Mouse (Mus musculus): Measurements from ENCODE around the gene Myo3b.

Myo3b gene

GRCm38 (mm10) chr2:70369421-70369820 is 330.5 kb downstream of the Myo3b start:
- DNase-seq, result peak; percentile 59 to 72

- no peak for DNase-seq
Measured at GRCm38 (mm10) chr2:70379341-70379740, 340.4 kb downstream of the Myo3b start.

GRCm38 (mm10) chr2:70379939-70380338 is 341.0 kb downstream of the Myo3b start:
- no peak for DNase-seq

GRCm38 (mm10) chr2:70388645-70389044 is 349.7 kb downstream of the Myo3b start:
- no peak for DNase-seq

- DNase-seq, result no peak
Measured at GRCm38 (mm10) chr2:70389162-70389561, 350.2 kb downstream of the Myo3b start.

GRCm38 (mm10) chr2:70397734-70398276 is 358.9 kb downstream of the Myo3b start:
- DNase-seq, result no peak

GRCm38 (mm10) chr2:70399441-70400115 is 360.7 kb downstream of the Myo3b start:
- DNase-seq, result no peak

GRCm38 (mm10) chr2:70400321-70400720 is 361.4 kb downstream of the Myo3b start:
- no peak for DNase-seq

- DNase-seq, result no peak
Measured at GRCm38 (mm10) chr2:70404301-70404700, 365.4 kb downstream of the Myo3b start.

GRCm38 (mm10) chr2:70406846-70407245 is 367.9 kb downstream of the Myo3b start:
- DNase-seq, result no peak

- DNase-seq, result peak; percentile 26 to 56
Measured at GRCm38 (mm10) chr2:70407729-70408128, 368.8 kb downstream of the Myo3b start.

GRCm38 (mm10) chr2:70410298-70410885 is 371.5 kb downstream of the Myo3b start:
- DNase-seq, result peak; percentile 86 to 92

- no peak for DNase-seq
Measured at GRCm38 (mm10) chr2:70412315-70412714, 373.4 kb downstream of the Myo3b start.

GRCm38 (mm10) chr2:70414386-70414785 is 375.5 kb downstream of the Myo3b start:
- no peak for DNase-seq

- DNase-seq, result no peak
Measured at GRCm38 (mm10) chr2:70415521-70415920, 376.6 kb downstream of the Myo3b start.

GRCm38 (mm10) chr2:70419336-70419735 is 380.4 kb downstream of the Myo3b start:
- peak; percentile 25 to 39 for DNase-seq

GRCm38 (mm10) chr2:70421144-70421874 is 382.4 kb downstream of the Myo3b start:
- DNase-seq, result no peak

- no peak for DNase-seq
Measured at GRCm38 (mm10) chr2:70425611-70426010, 386.7 kb downstream of the Myo3b start.

GRCm38 (mm10) chr2:70443035-70443434 is 404.1 kb downstream of the Myo3b start:
- DNase-seq, result peak; percentile 76 to 82

- peak; percentile 92 for DNase-seq
Measured at GRCm38 (mm10) chr2:70444141-70444540, 405.2 kb downstream of the Myo3b start.

GRCm38 (mm10) chr2:70456205-70456604 is 417.3 kb downstream of the Myo3b start:
- DNase-seq, result peak; percentile 24 to 32

GRCm38 (mm10) chr2:70463606-70464005 is 424.7 kb downstream of the Myo3b start:
- DNase-seq, result no peak

- no peak for DNase-seq
Measured at GRCm38 (mm10) chr2:70471136-70471535, 432.2 kb downstream of the Myo3b start.

Data from cerebellum, postnatal 10 days (tissue).